Mouse (Mus musculus): Measurements from ENCODE around the gene Fut7. TPM values are rescaled to one million over a fixed set of nuclear protein-coding genes. Genes with fewer than 3 reads are reported as not detected.

Fut7 gene
- polyA plus RNA-seq, 1 experiment from 2014 or later: 0.46 TPM

GRCm38 (mm10) chr2:25463630-25464029 lies 40.6 kb downstream of the Fut7 start:
- H3K9me3 ChIP-seq (replicated peaks; ENCODE audit: control insufficient read depth, low read length): no peaks in the 10 kb centered on the region
- H3K4me3 ChIP-seq (ENCODE audit: low read length): no peak overlapping the region
- H3K27me3 ChIP-seq (ENCODE audit: control insufficient read depth, insufficient read depth, low read length): no peaks in the 10 kb centered on the region
- no peaks in the 10 kb centered on the region for H3K36me3 ChIP-seq (ENCODE audit: control insufficient read depth, insufficient read depth)
- H3K27ac ChIP-seq (ENCODE audit: low read length): no peak overlapping the region
- H3K4me2 ChIP-seq (ENCODE audit: low read depth, low read length): no peak overlapping the region
- no peak for ATAC-seq (replicated peaks; ENCODE audit: extremely low read depth, insufficient read depth, low FRiP score)
- 88% methylated on average over 3 of the region's 3 CpGs for WGBS
- peaks cover 39% of the 10 kb centered on the region for H3K4me1 ChIP-seq (ENCODE audit: control insufficient read depth, insufficient read depth, low read length)
- no peak overlapping the region for H3K9ac ChIP-seq (ENCODE audit: low read length)

DNA sequence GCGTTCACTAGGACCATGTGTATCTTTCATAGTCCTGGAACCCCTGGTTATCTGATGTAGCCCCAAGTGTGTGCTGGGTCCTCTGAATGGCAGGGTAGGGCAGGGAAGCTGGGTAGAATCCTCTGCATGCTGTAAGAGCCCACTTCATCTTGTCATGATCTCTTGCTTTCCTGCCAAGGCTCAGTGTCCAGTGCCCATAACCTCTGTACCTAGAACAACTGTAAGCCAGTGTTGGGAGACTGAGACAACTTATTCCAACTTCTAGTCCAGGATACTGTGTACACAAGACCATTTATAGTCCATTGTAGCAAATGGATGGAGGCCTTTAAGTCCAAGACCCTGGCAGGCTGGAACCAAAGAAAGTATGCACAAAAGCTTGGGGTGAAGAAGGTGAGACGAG lies 42.2 kb downstream of the Fut7 start:
- Histone ChIP-seq H3K36me3 (ENCODE audit: control insufficient read depth, insufficient read depth) (no peaks in the 10 kb centered on the region), H3K9ac (ENCODE audit: low read length) (peak overlapping the region; percentile 31), H3K4me2 (ENCODE audit: low read depth, low read length) (peak overlapping the region; percentile 25), H3K4me1 (ENCODE audit: control insufficient read depth, insufficient read depth, low read length) (peaks cover 34% of the 10 kb centered on the region), H3K4me3 (ENCODE audit: low read length) (no peak overlapping the region), H3K9me3 (replicated peaks; ENCODE audit: control insufficient read depth, low read length) (no peaks in the 10 kb centered on the region), H3K27me3 (ENCODE audit: control insufficient read depth, insufficient read depth, low read length) (no peaks in the 10 kb centered on the region), H3K27ac (ENCODE audit: low read length) (peak overlapping the region; percentile 63)
- no peak for ATAC-seq (replicated peaks; ENCODE audit: extremely low read depth, insufficient read depth, low FRiP score)
- WGBS: 72% methylated on average over 2 of the region's 2 CpGs

GRCm38 (mm10) chr2:25465816-25466635 lies 43.0 kb downstream of the Fut7 start:
- 45% methylated on average over 10 of the region's 10 CpGs for WGBS
- no peak for ATAC-seq (replicated peaks; ENCODE audit: extremely low read depth, insufficient read depth, low FRiP score)

DNA sequence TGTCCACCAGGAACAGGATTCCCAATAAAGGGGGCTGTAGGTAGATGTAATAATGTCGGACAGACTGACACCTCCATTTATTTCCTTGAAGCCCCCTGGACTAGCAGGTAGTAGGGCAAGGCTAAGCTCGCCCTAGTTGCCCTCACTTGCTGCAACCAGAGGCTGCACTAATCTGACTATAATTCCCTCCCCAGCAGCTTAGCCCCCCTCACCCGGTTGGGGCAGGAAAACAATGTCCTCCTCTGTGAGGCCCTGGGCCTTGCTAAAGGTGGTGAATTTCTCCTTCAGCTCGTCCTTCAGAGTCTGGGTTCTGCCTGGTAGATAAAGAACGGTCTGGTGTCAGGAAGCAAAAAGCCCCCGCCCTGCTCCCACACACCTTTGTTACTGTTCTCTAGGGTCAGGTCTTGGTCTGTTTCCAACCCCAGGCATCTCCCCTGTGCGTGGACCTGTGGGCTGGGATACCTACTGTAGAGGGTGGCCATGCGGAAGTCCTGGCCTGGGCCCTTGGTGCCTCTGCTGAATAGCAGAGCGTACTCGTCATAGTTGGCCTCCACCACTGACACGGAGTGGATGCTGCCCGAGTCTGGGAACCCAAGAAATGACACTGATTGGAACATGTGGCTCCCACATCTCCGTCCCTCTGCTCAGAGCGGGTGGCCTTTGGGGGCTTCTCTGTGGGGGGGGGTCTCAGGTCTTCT lies 44.7 kb downstream of the Fut7 start:
- Histone ChIP-seq H3K27me3 (ENCODE audit: control insufficient read depth, insufficient read depth, low read length) (no peaks in the 10 kb centered on the region), H3K36me3 (ENCODE audit: control insufficient read depth, insufficient read depth) (no peaks in the 10 kb centered on the region), H3K4me1 (ENCODE audit: control insufficient read depth, insufficient read depth, low read length) (peaks cover 30% of the 10 kb centered on the region), H3K27ac (ENCODE audit: low read length) (peak overlapping the region; percentile 79), H3K4me2 (ENCODE audit: low read depth, low read length) (peak overlapping the region; percentile 51), H3K9ac (ENCODE audit: low read length) (peak overlapping the region; percentile 62), H3K9me3 (replicated peaks; ENCODE audit: control insufficient read depth, low read length) (no peaks in the 10 kb centered on the region), H3K4me3 (ENCODE audit: low read length) (0 out of 2 replicates have a peak overlapping the region, but pooled peaks have one; percentile 12)
- ATAC-seq (replicated peaks; ENCODE audit: extremely low read depth, insufficient read depth, low FRiP score): no peak
- WGBS: 59% methylated on average over 14 of the region's 14 CpGs

More at GRCm38 (mm10) chr2:25465816-25466635, 43.0 kb downstream of the Fut7 start:
- no peak overlapping the region for H3K4me3 ChIP-seq (ENCODE audit: low read length)
- peaks cover 37% of the 10 kb centered on the region for H3K4me1 ChIP-seq (ENCODE audit: control insufficient read depth, insufficient read depth, low read length)
- H3K36me3 ChIP-seq (ENCODE audit: control insufficient read depth, insufficient read depth): no peaks in the 10 kb centered on the region
- H3K27ac ChIP-seq (ENCODE audit: low read length): peak overlapping the region; percentile 63
- no peaks in the 10 kb centered on the region for H3K9me3 ChIP-seq (replicated peaks; ENCODE audit: control insufficient read depth, low read length)
- peak overlapping the region; percentile 31 for H3K9ac ChIP-seq (ENCODE audit: low read length)
- H3K4me2 ChIP-seq (ENCODE audit: low read depth, low read length): peak overlapping the region; percentile 25
- H3K27me3 ChIP-seq (ENCODE audit: control insufficient read depth, insufficient read depth, low read length): no peaks in the 10 kb centered on the region

- Histone ChIP-seq H3K36me3 (ENCODE audit: control insufficient read depth, insufficient read depth) (no peaks in the 10 kb centered on the region), H3K4me2 (ENCODE audit: low read depth, low read length) (peak overlapping the region; percentile 51), H3K4me3 (ENCODE audit: low read length) (peak overlapping the region; percentile 29), H3K4me1 (ENCODE audit: control insufficient read depth, insufficient read depth, low read length) (peaks cover 30% of the 10 kb centered on the region), H3K9me3 (replicated peaks; ENCODE audit: control insufficient read depth, low read length) (no peaks in the 10 kb centered on the region), H3K27me3 (ENCODE audit: control insufficient read depth, insufficient read depth, low read length) (no peaks in the 10 kb centered on the region), H3K9ac (ENCODE audit: low read length) (peak overlapping the region; percentile 62), H3K27ac (ENCODE audit: low read length) (peak overlapping the region; percentile 98)
- peak; percentile 94 for ATAC-seq (replicated peaks; ENCODE audit: extremely low read depth, insufficient read depth, low FRiP score)
- 61% methylated on average over 10 of the region's 10 CpGs for WGBS
These were observed 46.2 kb downstream of the Fut7 start for GRCm38 (mm10) chr2:25468962-25469915.

GRCm38 (mm10) chr2:25469969-25470368 lies 46.9 kb downstream of the Fut7 start, which contains the start of gene Ptgds:
Gene Ptgds (minus strand): TSS chr2:25470046.
- Histone ChIP-seq H3K4me2 (ENCODE audit: low read depth, low read length) (peak within 1 kb of the TSS; percentile 51), H3K9me3 (replicated peaks; ENCODE audit: control insufficient read depth, low read length) (no peaks in the 10 kb centered on the region), H3K36me3 (ENCODE audit: control insufficient read depth, insufficient read depth) (no peaks in the 10 kb centered on the region), H3K4me3 (ENCODE audit: low read length) (peak within 1 kb of the TSS; percentile 29), H3K9ac (ENCODE audit: low read length) (peak within 1 kb of the TSS; percentile 62), H3K27ac (ENCODE audit: low read length) (peak within 1 kb of the TSS; percentile 98), H3K27me3 (ENCODE audit: control insufficient read depth, insufficient read depth, low read length) (no peaks in the 10 kb centered on the region), H3K4me1 (ENCODE audit: control insufficient read depth, insufficient read depth, low read length) (peaks cover 30% of the 10 kb centered on the region)
- WGBS: 32% methylated on average over 6 of the region's 6 CpGs
- no peak for ATAC-seq (replicated peaks; ENCODE audit: extremely low read depth, insufficient read depth, low FRiP score)

DNA sequence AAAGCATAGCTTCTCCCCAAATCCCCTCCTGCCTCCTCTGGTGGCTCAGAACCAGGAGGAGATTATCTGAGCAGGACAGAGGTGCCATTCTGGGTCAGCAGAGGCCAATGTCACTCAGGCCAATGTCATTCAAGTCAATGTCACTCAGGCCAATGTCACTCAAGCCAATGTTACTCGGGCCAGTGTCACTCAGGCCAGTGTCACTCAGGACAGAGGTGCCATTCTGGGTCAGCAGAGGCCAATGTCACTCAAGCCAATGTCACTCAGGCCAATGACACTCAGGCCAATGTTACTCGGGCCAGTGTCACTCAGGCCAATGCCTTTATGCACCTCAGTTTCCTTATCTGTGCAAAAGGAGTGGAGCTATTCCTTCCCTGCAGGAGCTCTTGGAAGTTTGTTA lies 49.5 kb downstream of the Fut7 start:
- Histone ChIP-seq H3K27me3 (ENCODE audit: control insufficient read depth, insufficient read depth, low read length) (no peaks in the 10 kb centered on the region), H3K9me3 (replicated peaks; ENCODE audit: control insufficient read depth, low read length) (no peaks in the 10 kb centered on the region), H3K27ac (ENCODE audit: low read length) (no peak overlapping the region), H3K36me3 (ENCODE audit: control insufficient read depth, insufficient read depth) (no peaks in the 10 kb centered on the region), H3K9ac (ENCODE audit: low read length) (no peak overlapping the region), H3K4me1 (ENCODE audit: control insufficient read depth, insufficient read depth, low read length) (peaks cover 22% of the 10 kb centered on the region), H3K4me3 (ENCODE audit: low read length) (no peak overlapping the region), H3K4me2 (ENCODE audit: low read depth, low read length) (no peak overlapping the region)
- no peak for ATAC-seq (replicated peaks; ENCODE audit: extremely low read depth, insufficient read depth, low FRiP score)
- 67% methylated on average over 2 of the region's 2 CpGs for WGBS

Data from heart, embryonic 16.5 days (tissue).